Mouse (Mus musculus): ENCODE results near the gene Gm10840. TPM values are rescaled to one million over a fixed set of nuclear protein-coding genes. Genes with fewer than 3 reads are reported as not detected.

The Gm10840 gene
- polyA plus RNA-seq, 1 experiment from 2014 or later, result not detected

- Histone ChIP-seq H3K4me3 (no peak overlapping the region), H3K9me3 (no peaks in the 10 kb centered on the region), H3K9ac (no peak overlapping the region), H3K4me1 (replicated peaks) (peaks cover 15% of the 10 kb centered on the region), H3K4me2 (no peak overlapping the region), H3K27me3 (no peaks in the 10 kb centered on the region), H3K27ac (replicated peaks) (no peak overlapping the region), H3K36me3 (peaks cover 91% of the 10 kb centered on the region)
- WGBS, result 77% methylated on average over 8 of the region's 8 CpGs
- ATAC-seq (ENCODE audit: low read depth), result no peak
These were observed 8.5 kb upstream of the Gm10840 start for GRCm38 (mm10) chr11:106152132-106152531.

- WGBS, result 85% methylated on average over 5 of the region's 5 CpGs
These were observed 6.6 kb upstream of the Gm10840 start for GRCm38 (mm10) chr11:106154091-106154490.

GRCm38 (mm10) chr11:106154770-106155169, 5.9 kb upstream of the Gm10840 start:
- Histone ChIP-seq H3K36me3 (peaks cover 82% of the 10 kb centered on the region), H3K4me3 (no peak overlapping the region), H3K27me3 (no peaks in the 10 kb centered on the region), H3K27ac (replicated peaks) (0 out of 2 replicates have a peak overlapping the region, but pooled peaks have one; percentile 10), H3K9ac (0 out of 2 replicates have a peak overlapping the region, but pooled peaks have one; percentile 17), H3K4me2 (no peak overlapping the region), H3K4me1 (replicated peaks) (peaks cover 39% of the 10 kb centered on the region), H3K9me3 (no peaks in the 10 kb centered on the region)
- 63% methylated on average over 2 of the region's 2 CpGs for WGBS
- no peak for ATAC-seq (ENCODE audit: low read depth)

More at GRCm38 (mm10) chr11:106154091-106154490, 6.6 kb upstream of the Gm10840 start:
- no peaks in the 10 kb centered on the region for H3K27me3 ChIP-seq
- H3K9ac ChIP-seq, result no peak overlapping the region
- H3K4me3 ChIP-seq, result no peak overlapping the region
- no peaks in the 10 kb centered on the region for H3K9me3 ChIP-seq
- ATAC-seq (ENCODE audit: low read depth), result no peak
- H3K36me3 ChIP-seq, result peaks cover 89% of the 10 kb centered on the region
- H3K27ac ChIP-seq (replicated peaks), result peak overlapping the region; percentile 42; the same call in 1 of the 2 replicates
- no peak overlapping the region for H3K4me2 ChIP-seq
- peaks cover 34% of the 10 kb centered on the region for H3K4me1 ChIP-seq (replicated peaks)

GRCm38 (mm10) chr11:106155761-106156160, 4.9 kb upstream of the Gm10840 start:
- Histone ChIP-seq H3K4me3 (no peak overlapping the region), H3K9ac (0 out of 2 replicates have a peak overlapping the region, but pooled peaks have one; percentile 17), H3K4me1 (replicated peaks) (peaks cover 43% of the 10 kb centered on the region), H3K4me2 (no peak overlapping the region), H3K36me3 (peaks cover 72% of the 10 kb centered on the region), H3K27me3 (no peaks in the 10 kb centered on the region), H3K27ac (replicated peaks) (0 out of 2 replicates have a peak overlapping the region, but pooled peaks have one; percentile 38), H3K9me3 (no peaks in the 10 kb centered on the region)
- WGBS, result 69% methylated on average over 3 of the region's 3 CpGs
- ATAC-seq (ENCODE audit: low read depth), result no peak

- no peak overlapping the region for H3K4me2 ChIP-seq
- H3K27me3 ChIP-seq, result no peaks in the 10 kb centered on the region
- no peaks in the 10 kb centered on the region for H3K9me3 ChIP-seq
- H3K36me3 ChIP-seq, result peaks cover 67% of the 10 kb centered on the region
- H3K27ac ChIP-seq (replicated peaks), result no peak overlapping the region
- WGBS, result 82% methylated on average over 1 of the region's 1 CpGs
- H3K4me3 ChIP-seq, result no peak overlapping the region
- H3K9ac ChIP-seq, result no peak overlapping the region
- H3K4me1 ChIP-seq (replicated peaks), result peaks cover 48% of the 10 kb centered on the region
- no peak for ATAC-seq (ENCODE audit: low read depth)
These were observed 4.4 kb upstream of the Gm10840 start for GRCm38 (mm10) chr11:106156257-106156656.

- Histone ChIP-seq H3K4me1 (replicated peaks) (peaks cover 56% of the 10 kb centered on the region), H3K27ac (replicated peaks) (no peak overlapping the region), H3K9ac (0 out of 2 replicates have a peak overlapping the region, but pooled peaks have one; percentile 12), H3K36me3 (peaks cover 58% of the 10 kb centered on the region), H3K9me3 (no peaks in the 10 kb centered on the region), H3K4me2 (no peak overlapping the region), H3K27me3 (no peaks in the 10 kb centered on the region), H3K4me3 (no peak overlapping the region)
- no peak for ATAC-seq (ENCODE audit: low read depth)
- WGBS, result 88% methylated on average over 7 of the region's 7 CpGs
These were observed 3.5 kb upstream of the Gm10840 start for GRCm38 (mm10) chr11:106157154-106157553.

GRCm38 (mm10) chr11:106158081-106158929, 2.3 kb upstream of the Gm10840 start:
- H3K4me3 ChIP-seq, result peak overlapping the region; percentile 78
- ATAC-seq (ENCODE audit: low read depth), result no peak
- WGBS, result 52% methylated on average over 14 of the region's 14 CpGs
- H3K27ac ChIP-seq (replicated peaks), result peak overlapping the region; percentile 99
- peaks cover 52% of the 10 kb centered on the region for H3K36me3 ChIP-seq
- peak overlapping the region; percentile 89 for H3K4me2 ChIP-seq
- H3K9ac ChIP-seq, result peak overlapping the region; percentile 97
- H3K9me3 ChIP-seq, result no peaks in the 10 kb centered on the region
- no peaks in the 10 kb centered on the region for H3K27me3 ChIP-seq
- peaks cover 56% of the 10 kb centered on the region for H3K4me1 ChIP-seq (replicated peaks)

- peaks cover 56% of the 10 kb centered on the region for H3K4me1 ChIP-seq (replicated peaks)
- peak overlapping the region; percentile 99 for H3K27ac ChIP-seq (replicated peaks)
- 37% methylated on average over 9 of the region's 9 CpGs for WGBS
These were observed 1.8 kb upstream of the Gm10840 start for GRCm38 (mm10) chr11:106158930-106159215.

GRCm38 (mm10) chr11:106159216-106159920, 1.3 kb upstream of the Gm10840 start:
- Histone ChIP-seq H3K4me3 (peak overlapping the region; percentile 78), H3K36me3 (peaks cover 52% of the 10 kb centered on the region), H3K9me3 (no peaks in the 10 kb centered on the region), H3K4me2 (peak overlapping the region; percentile 89), H3K9ac (peak overlapping the region; percentile 97), H3K4me1 (replicated peaks) (peaks cover 56% of the 10 kb centered on the region), H3K27ac (replicated peaks) (peak overlapping the region; percentile 99), H3K27me3 (no peaks in the 10 kb centered on the region)
- peak; percentile 67 for ATAC-seq (ENCODE audit: low read depth)
- under 1% methylated on average over 21 of the region's 25 CpGs for WGBS

More at GRCm38 (mm10) chr11:106158930-106159215, 1.8 kb upstream of the Gm10840 start:
- Histone ChIP-seq H3K4me2 (peak overlapping the region; percentile 89), H3K36me3 (peaks cover 52% of the 10 kb centered on the region), H3K4me3 (peak overlapping the region; percentile 78), H3K9ac (peak overlapping the region; percentile 97), H3K9me3 (no peaks in the 10 kb centered on the region), H3K27me3 (no peaks in the 10 kb centered on the region)
- ATAC-seq (ENCODE audit: low read depth), result peak; percentile 4

GRCm38 (mm10) chr11:106159921-106160840, 469 bp upstream of the Gm10840 start:
- H3K9me3 ChIP-seq, result no peaks in the 10 kb centered on the region
- H3K4me3 ChIP-seq, result peak overlapping the region; percentile 78
- WGBS, result under 1% methylated on average over 86 of the region's 106 CpGs
- peak overlapping the region; percentile 99 for H3K27ac ChIP-seq (replicated peaks)
- ATAC-seq (ENCODE audit: low read depth), result peak; percentile 64
- peaks cover 52% of the 10 kb centered on the region for H3K36me3 ChIP-seq
- peaks cover 56% of the 10 kb centered on the region for H3K4me1 ChIP-seq (replicated peaks)
- H3K9ac ChIP-seq, result peak overlapping the region; percentile 97
- peak overlapping the region; percentile 89 for H3K4me2 ChIP-seq
- H3K27me3 ChIP-seq, result no peaks in the 10 kb centered on the region

- Histone ChIP-seq H3K4me1 (replicated peaks) (peaks cover 39% of the 10 kb centered on the region), H3K27ac (replicated peaks) (peak overlapping the region; percentile 99; the same call in 1 of the 2 replicates), H3K4me2 (no peak overlapping the region), H3K4me3 (no peak overlapping the region), H3K9ac (no peak overlapping the region), H3K27me3 (no peaks in the 10 kb centered on the region), H3K36me3 (peaks cover 55% of the 10 kb centered on the region), H3K9me3 (no peaks in the 10 kb centered on the region)
- ATAC-seq (ENCODE audit: low read depth), result no peak
- WGBS, result 97% methylated on average over 2 of the region's 2 CpGs
These were observed 1.6 kb downstream of the Gm10840 start for GRCm38 (mm10) chr11:106162237-106162636.
